Mouse (Mus musculus) neutrophil, adult 83 days (primary cell): Measurements from ENCODE around the gene Bpifb2. TPM values are rescaled to one million over a fixed set of nuclear protein-coding genes. Genes with fewer than 3 reads are reported as not detected.

Experiments used
- total RNA-seq, 2 experiments: library from RNA; stranded (reverse); gene quantifications; one replicate each; pipeline ENCODE4 v1.2.4; 2023

Bpifb2 gene
- not detected for total RNA-seq

GRCm38 (mm10) chr2:153874745-153875144 is at the start of gene Bpifb2:
Bpifb2 (plus strand) TSS chr2:153875045.

GRCm38 (mm10) chr2:153870984-153871383 is 3.9 kb upstream of the Bpifb2 start, which contains the start of gene Sun5:
Sun5 (minus strand) TSS chr2:153871084.

GRCm38 (mm10) chr2:153900088-153900487 is 25.2 kb downstream of the Bpifb2 start, which contains the start of gene Bpifb6:
Bpifb6 (plus strand) TSS chr2:153900388.

GRCm38 (mm10) chr2:153917930-153918329 is 43.1 kb downstream of the Bpifb2 start, which contains the start of gene Bpifb3:
Bpifb3 (plus strand) TSS chr2:153918230.

GRCm38 (mm10) chr2:153937843-153938242 is 63.0 kb downstream of the Bpifb2 start, which contains the start of gene Bpifb4:
Bpifb4 (plus strand) TSS chr2:153938212.

Other genes starting within 250 kb of the Bpifb2 start
- gene Commd7, start 242.3 kb upstream of the Bpifb2 start, total RNA-seq = 10 to 100 TPM; 26.3 to 26.7 TPM
- 1 to 10 TPM; 1.6 to 2.3 TPM for gene Dnmt3b, start 225.6 kb upstream of the Bpifb2 start, total RNA-seq
- gene Dnmt3c, start 178.4 kb upstream of the Bpifb2 start, total RNA-seq = under 1 TPM in 1 of 2 experiments, not detected in 1; 0.37 TPM
- 100 to 1,000 TPM; 116 to 127 TPM for gene Mapre1, start 133.8 kb upstream of the Bpifb2 start, total RNA-seq
- gene Efcab8, start 95.1 kb upstream of the Bpifb2 start, total RNA-seq = under 1 TPM in 1 of 2 experiments, not detected in 1; 0.79 TPM
- gene Sun5, start 4.0 kb upstream of the Bpifb2 start, total RNA-seq = not detected
- gene Bpifb6, start 25.3 kb downstream of the Bpifb2 start, total RNA-seq = not detected
- not detected for gene Bpifb3, start 43.2 kb downstream of the Bpifb2 start, total RNA-seq
- not detected for gene Bpifb4, start 63.2 kb downstream of the Bpifb2 start, total RNA-seq
- gene Bpifa6, start 99.9 kb downstream of the Bpifb2 start, total RNA-seq = not detected
- gene Bpifa2, start 133.2 kb downstream of the Bpifb2 start, total RNA-seq = not detected